Mouse (Mus musculus) left cerebral cortex, postnatal 14 days (tissue): ENCODE measurements around the gene Ereg. TPM values are rescaled to one million over a fixed set of nuclear protein-coding genes. Genes with fewer than 3 reads are reported as not detected.
A peak's percentile ranks its signal among the peaks of the same experiment; 100 is the strongest.

Experiments used
- DNase-seq, 2 experiments: peaks; one replicate each; pipeline ENCODE4 v3.0.0; 2021 to 2022; ENCODE audit warnings: low spot score in 2 of 2, mixed read lengths in 1 of 2
- intact Hi-C: fragments of 180-260 bp; cut with DNase I; formaldehyde crosslinking; loops from one replicate; pipeline ENCODE4 v1.15.1; 2025
- long read RNA-seq, 2 experiments: library from polyadenylated mRNA; stranded (forward); transcript quantifications; one replicate each; pipeline ENCODE4 v2.0.0; 2021
- total RNA-seq, 2 experiments: library from RNA; stranded (reverse); gene quantifications; 2 replicates each; pipeline ENCODE4 v1.2.3; 2021

Ereg gene
- total RNA-seq: not detected
- long read RNA-seq, experiment 1: 0 reads
- long read RNA-seq, experiment 2: 0 reads

GRCm38 (mm10) chr5:91074450-91074950 lies at the start of gene Ereg:
TSS of gene Ereg (plus strand) at chr5:91074622.
- DNase-seq: no peak
- intact Hi-C loops: no loop called here

GRCm38 (mm10) chr5:91027164-91027563 lies 47.3 kb upstream of the Ereg start, which contains the start of gene Epgn:
TSS of gene Epgn (plus strand) at chr5:91027464.
- DNase-seq: no peak
- intact Hi-C loops: no loop called here

- intact Hi-C loops: no loop called here
Observed at GRCm38 (mm10) chr5:91027840-91028239, 46.6 kb upstream of the Ereg start.

GRCm38 (mm10) chr5:91030629-91031028 lies 43.8 kb upstream of the Ereg start:
- intact Hi-C loops: no loop called here
- DNase-seq: no peak

More at GRCm38 (mm10) chr5:91027840-91028239, 46.6 kb upstream of the Ereg start:
- no peak for DNase-seq

- no peak for DNase-seq
- intact Hi-C loops: no loop called here
Observed at GRCm38 (mm10) chr5:91035341-91035740, 39.1 kb upstream of the Ereg start.

GRCm38 (mm10) chr5:91036628-91037027 lies 37.8 kb upstream of the Ereg start:
- intact Hi-C loops: no loop called here

GRCm38 (mm10) chr5:91037756-91038155 lies 36.7 kb upstream of the Ereg start:
- no peak for DNase-seq
- intact Hi-C loops: no loop called here

More at GRCm38 (mm10) chr5:91036628-91037027, 37.8 kb upstream of the Ereg start:
- DNase-seq: no peak

- peak in 1 of 2 experiments; percentile 4 for DNase-seq
- intact Hi-C loops: no loop called here
Observed at GRCm38 (mm10) chr5:91038547-91038946, 35.9 kb upstream of the Ereg start.

GRCm38 (mm10) chr5:91038963-91039362 lies 35.5 kb upstream of the Ereg start:
- intact Hi-C loops: no loop called here
- DNase-seq: no peak

GRCm38 (mm10) chr5:91047987-91048386 lies 26.4 kb upstream of the Ereg start:
- intact Hi-C loops: no loop called here

GRCm38 (mm10) chr5:91048397-91048796 lies 26.0 kb upstream of the Ereg start:
- DNase-seq: no peak
- intact Hi-C loops: no loop called here

More at GRCm38 (mm10) chr5:91047987-91048386, 26.4 kb upstream of the Ereg start:
- no peak for DNase-seq

- intact Hi-C loops: no loop called here
- no peak for DNase-seq
Observed at GRCm38 (mm10) chr5:91072340-91072739, 2.1 kb upstream of the Ereg start.

GRCm38 (mm10) chr5:91073626-91074025 lies 796 bp upstream of the Ereg start:
- no peak for DNase-seq
- intact Hi-C loops: no loop called here

GRCm38 (mm10) chr5:91074026-91074425 lies 396 bp upstream of the Ereg start:
- intact Hi-C loops: no loop called here
- no peak for DNase-seq

- no peak for DNase-seq
- intact Hi-C loops: no loop called here
Observed at GRCm38 (mm10) chr5:91075021-91075420, 599 bp downstream of the Ereg start.

GRCm38 (mm10) chr5:91083016-91083415 lies 8.6 kb downstream of the Ereg start:
- DNase-seq: peak in 1 of 2 experiments; percentile 5
- intact Hi-C loops: no loop called here

GRCm38 (mm10) chr5:91085291-91085690 lies 10.9 kb downstream of the Ereg start:
- intact Hi-C loops: no loop called here
- no peak for DNase-seq

- intact Hi-C loops: no loop called here
- no peak for DNase-seq
Observed at GRCm38 (mm10) chr5:91090301-91090700, 15.9 kb downstream of the Ereg start.

GRCm38 (mm10) chr5:91097911-91098614 lies 23.6 kb downstream of the Ereg start:
- DNase-seq: no peak
- intact Hi-C loops: no loop called here

GRCm38 (mm10) chr5:91101742-91102141 lies 27.3 kb downstream of the Ereg start:
- DNase-seq: peak in 1 of 2 experiments; percentile 8
- intact Hi-C loops: no loop called here
